Mouse (Mus musculus): ENCODE measurements at regions not wholly inside any gene's neighbourhood (a gene's known extent, or its start where the extent isn't known, plus 50 kb on each side); places are given as distances from the start of the nearest gene placed in this dataset.

- in situ Hi-C loops (cut with MboI, MseI) = loop anchor here (10.0 kb wide), 1 partner anchor 441 kb away; no protein-coding TSS in a partner anchor
Measured at GRCm38 (mm10) chr8:89283105-89284096, 239.4 kb upstream of the Sall1 start.

DNA sequence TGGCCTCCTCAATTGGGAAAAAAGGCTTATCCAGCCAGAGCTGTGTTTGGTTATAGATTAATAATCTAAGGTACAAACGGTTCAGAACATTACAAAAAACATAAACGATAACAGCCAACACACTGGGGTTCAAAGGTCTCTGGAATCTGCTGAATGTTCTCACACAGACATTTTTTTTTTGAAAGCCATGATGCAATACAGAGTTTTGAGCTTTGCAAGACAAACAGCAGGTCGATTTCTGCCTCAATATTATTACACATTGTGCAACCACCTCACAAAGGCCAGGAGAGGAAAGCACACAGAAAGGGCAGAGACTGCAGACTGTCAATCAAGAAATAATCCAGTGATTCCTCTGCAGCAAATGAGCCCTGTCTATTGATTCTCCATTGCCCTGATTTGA, 235.9 kb upstream of the Sall1 start:
- in situ Hi-C loops (cut with MboI, MseI) = loop anchor here (10.0 kb wide), 1 partner anchor 445 kb away; no protein-coding TSS in a partner anchor

- in situ Hi-C loops (cut with MboI, MseI) = no loop called here
Measured at GRCm38 (mm10) chr8:89279142-89279541, 235.2 kb upstream of the Sall1 start.

DNA sequence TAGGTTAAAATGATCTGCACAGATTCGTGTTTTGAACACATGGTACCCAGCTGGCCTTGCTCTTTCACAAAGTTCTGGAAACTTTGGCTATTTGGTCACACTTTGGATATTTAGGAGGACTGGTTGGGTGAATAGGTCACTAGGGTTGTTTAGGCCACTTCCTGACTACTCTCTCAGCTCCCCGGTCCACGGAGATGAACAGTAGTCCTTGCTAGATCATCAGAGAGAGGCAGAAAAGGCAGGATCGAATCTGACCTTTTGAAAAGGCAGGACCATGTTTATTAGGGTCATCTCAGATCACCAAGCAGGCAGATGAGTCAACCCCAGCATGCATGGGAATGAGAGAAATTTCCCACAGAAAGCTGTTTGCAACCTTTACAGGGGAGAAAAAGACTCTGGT, 229.3 kb upstream of the Sall1 start:
- in situ Hi-C loops (cut with MboI, MseI) = no loop called here

- in situ Hi-C loops (cut with MboI, MseI) = no loop called here
Measured at GRCm38 (mm10) chr8:89272381-89272815, 228.4 kb upstream of the Sall1 start.

DNA sequence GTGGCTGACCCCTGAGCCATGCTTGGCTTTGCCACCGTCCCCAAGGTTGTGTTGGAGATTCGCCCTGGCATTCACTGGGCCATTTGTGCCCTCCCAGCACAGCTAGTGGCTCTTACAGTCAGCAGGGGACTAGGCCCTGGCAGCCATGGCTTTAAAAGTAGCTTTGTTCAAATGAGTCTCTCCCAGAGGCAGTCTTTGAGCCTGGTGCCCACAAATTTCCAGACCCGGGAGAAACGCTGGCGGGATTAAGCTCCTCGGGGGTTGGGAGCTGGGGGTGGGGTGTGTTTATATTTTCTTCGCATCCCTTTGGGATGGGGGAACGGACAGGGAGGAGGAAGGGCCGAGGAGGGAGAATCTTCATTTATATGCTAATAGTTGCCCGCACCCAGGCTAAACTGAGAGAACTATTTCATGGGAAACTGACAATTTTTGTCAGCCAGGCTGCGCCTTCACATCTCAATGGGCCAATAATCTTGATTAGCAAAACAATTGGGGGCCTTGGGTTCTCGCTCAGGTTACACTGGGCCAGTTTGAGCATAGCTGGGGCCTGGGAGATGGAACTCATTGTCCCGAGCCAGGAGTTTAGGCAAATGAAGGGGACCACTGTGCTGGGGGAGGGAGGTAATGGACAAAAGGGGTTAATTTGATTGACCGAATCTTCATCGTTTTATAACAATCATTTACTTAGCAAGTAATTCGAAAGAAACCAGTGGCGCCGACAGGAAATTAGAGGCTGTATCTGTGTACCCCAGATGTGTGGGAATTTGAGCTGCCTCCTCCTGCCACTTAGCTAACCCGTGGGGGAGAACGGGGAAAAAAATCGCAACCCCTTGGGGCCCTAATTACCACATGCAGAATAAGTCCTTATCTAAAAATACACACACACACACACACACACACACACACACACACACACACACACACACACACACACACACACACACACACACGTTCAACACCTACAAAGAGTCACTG, 227.7 kb upstream of the Sall1 start:
- in situ Hi-C loops (cut with MboI, MseI) = no loop called here

DNA sequence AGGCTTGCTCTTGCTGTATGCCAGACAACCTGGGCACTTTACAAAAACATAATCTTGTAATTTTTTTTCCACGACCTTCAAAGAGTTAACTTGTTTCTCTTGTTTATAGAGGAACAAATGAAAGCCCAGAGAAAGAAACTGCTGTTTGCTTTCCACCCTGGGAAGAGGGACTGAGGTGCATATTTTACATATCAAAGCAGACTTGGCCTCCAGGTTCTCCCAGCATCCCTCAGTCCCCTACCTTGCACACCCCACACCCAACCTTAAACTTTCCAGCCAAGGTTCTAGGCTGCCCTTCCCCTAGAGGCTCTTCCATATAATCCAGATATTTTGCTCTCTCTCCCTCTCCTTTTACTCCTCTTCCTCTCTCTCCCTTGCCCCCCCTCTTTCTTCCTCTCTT, 226.0 kb upstream of the Sall1 start:
- in situ Hi-C loops (cut with MboI, MseI) = no loop called here

- in situ Hi-C loops (cut with MboI, MseI) = no loop called here
Measured at GRCm38 (mm10) chr8:89261163-89261812, 217.3 kb upstream of the Sall1 start.

DNA sequence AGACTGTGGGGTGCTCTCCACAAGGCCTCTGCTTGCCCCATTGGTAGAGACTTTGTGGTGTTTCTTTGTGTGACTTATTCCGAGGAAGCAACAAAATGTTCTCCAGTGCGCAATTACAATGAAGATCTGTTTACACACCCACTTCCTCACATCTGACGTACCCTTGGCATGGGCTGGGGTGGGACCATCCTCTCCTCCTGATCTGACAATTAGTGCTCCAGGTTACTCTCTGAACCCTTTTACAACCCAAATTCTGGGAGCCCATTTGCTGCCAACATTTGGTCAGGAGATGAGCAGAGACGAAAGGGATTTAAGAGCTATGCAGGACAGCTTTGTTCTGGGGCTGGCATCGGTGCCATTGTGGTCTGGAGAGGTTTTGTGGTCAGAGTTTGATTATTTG, 215.9 kb upstream of the Sall1 start:
- in situ Hi-C loops (cut with MboI, MseI) = no loop called here

GRCm38 (mm10) chr8:89246342-89246741, 202.4 kb upstream of the Sall1 start:
- in situ Hi-C loops (cut with MboI, MseI) = no loop called here

DNA sequence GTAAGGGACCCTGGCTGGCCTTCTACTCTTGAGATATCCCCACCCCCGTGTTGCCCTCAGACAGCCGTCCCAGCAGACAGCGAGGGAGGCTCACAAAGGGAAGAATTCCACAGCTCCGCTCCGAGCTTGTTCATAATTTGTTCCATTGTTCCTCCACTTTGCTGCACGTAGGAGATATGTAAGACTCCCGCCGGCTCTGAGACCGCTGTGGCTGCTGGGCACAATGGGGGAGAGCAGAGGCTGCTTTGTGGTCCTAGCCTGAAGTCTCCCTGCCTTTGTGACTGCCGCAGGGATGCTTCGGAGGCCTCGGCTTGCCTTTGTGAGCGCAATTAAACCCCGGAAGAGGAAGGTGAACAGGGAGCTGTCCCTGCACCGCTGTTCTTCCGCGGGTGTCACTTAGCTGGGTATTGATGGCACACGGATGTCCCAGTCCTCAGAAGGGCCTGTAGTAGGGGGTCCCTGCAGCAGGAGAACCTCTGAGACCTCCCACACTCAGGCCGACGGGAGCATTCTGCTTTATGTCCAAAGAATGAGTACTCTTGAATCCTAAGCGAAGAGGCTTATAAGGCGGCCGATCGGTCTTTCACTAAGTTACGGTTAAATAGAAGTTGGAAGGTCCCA, 201.3 kb upstream of the Sall1 start:
- in situ Hi-C loops (cut with MboI, MseI) = no loop called here

DNA sequence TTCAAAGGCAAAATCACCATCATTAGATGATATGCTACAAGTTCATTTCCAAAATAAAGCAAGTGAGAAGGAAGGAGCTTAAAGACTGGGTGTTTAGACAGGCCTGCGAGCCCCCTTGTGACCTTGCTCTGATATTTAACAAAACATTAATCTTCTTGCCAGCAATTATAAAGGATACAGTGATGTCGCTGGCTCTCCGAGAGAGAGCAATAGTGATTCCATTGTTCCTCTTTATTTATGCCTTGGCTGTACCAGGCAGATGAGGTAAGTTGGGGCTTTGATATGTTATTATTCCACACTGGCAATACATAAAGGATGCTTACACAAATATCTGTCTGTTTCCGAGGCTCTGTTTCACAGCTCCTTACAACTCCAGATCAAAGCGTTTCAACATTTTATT, 197.7 kb upstream of the Sall1 start:
- in situ Hi-C loops (cut with MboI, MseI) = no loop called here

- in situ Hi-C loops (cut with MboI, MseI) = no loop called here
Measured at GRCm38 (mm10) chr8:89239626-89240025, 195.7 kb upstream of the Sall1 start.

- in situ Hi-C loops (cut with MboI, MseI) = no loop called here
Measured at GRCm38 (mm10) chr8:89234041-89234440, 190.1 kb upstream of the Sall1 start.

- in situ Hi-C loops (cut with MboI, MseI) = no loop called here
Measured at GRCm38 (mm10) chr8:89232318-89232717, 188.4 kb upstream of the Sall1 start.

DNA sequence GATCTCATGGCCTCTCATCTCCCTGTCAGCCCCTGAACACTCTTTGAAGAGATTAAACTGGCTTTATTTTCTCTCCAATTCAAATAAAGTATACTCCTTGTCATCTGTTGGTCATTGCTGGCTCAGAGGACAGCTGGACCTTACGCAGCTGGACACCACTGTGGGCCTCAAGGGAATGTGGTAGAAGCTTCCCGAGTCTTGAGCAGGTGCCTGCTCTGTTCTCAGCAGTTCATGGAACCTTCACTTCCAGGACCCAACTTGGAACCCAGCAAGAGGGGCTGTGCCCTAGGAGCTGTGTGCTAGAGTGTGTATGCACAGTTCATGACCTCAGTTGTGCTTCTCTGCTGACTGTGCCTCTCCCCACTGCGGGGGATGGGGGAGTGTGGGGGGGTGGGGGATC, 185.2 kb upstream of the Sall1 start:
- in situ Hi-C loops (cut with MboI, MseI) = no loop called here

DNA sequence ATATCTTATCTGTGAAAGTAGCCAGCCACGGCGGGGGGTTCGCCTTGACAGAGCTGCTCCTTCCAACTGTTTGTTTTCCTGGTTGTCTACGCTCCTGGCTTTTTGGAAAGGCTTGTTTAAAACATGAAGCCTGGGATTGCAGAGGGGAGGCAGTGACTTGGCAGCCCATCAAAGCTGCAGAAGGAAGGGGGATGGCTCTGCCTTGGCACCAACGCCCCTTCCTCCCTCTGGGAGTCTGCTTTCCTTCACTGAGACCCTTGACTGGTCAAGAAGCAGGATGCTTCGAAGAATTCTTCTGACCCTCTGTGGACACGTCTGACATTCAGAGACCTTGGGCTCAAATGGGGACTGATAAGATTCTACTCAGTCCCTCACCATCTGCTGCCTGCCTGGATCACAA, 176.9 kb upstream of the Sall1 start:
- in situ Hi-C loops (cut with MboI, MseI) = no loop called here

DNA sequence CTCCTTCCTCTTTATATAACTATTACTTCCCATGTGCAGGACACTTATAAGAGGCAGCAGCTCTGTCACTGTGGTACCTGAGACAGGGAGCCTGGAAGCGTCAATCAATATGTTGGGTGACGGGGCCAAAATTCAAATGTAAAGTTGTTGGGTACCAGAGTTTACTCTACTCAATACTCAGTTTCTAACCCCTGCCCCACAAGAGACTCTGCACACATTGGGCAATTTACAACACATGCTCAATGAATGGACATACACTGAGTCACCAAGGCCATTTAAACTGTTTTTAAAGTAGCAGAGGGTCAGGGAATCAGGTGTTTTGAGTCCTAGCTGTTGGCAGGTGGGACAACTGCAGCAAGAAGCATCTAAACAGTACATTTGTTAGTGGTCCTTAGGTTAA, 176.4 kb upstream of the Sall1 start:
- in situ Hi-C loops (cut with MboI, MseI) = no loop called here

DNA sequence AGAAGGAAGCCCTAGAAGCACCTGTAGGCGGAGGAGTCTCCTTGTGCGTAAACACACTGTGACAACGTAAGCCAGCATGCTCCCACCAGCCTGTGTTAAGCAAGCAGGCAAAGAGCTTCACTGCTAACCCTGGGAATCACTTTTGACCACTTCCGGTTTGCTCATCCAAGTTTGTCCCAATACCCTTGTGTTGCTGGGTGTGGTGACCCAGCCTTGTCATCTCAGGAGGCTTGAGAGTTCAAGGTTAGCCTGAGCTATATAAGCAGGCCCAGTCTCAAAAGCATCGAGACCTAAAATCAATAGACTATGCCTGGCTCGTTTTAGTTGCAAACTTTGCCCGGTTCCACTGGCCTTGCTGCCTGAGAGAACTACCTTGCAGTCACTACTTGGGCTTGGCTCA, 175.2 kb upstream of the Sall1 start:
- in situ Hi-C loops (cut with MboI, MseI) = loop anchor here (5.0 kb wide), 1 partner anchor 82 kb away; no protein-coding TSS in a partner anchor

- in situ Hi-C loops (cut with MboI, MseI) = loop anchor here (5.0 kb wide), 1 partner anchor 80 kb away; no protein-coding TSS in a partner anchor
Measured at GRCm38 (mm10) chr8:89217689-89218088, 173.7 kb upstream of the Sall1 start.

DNA sequence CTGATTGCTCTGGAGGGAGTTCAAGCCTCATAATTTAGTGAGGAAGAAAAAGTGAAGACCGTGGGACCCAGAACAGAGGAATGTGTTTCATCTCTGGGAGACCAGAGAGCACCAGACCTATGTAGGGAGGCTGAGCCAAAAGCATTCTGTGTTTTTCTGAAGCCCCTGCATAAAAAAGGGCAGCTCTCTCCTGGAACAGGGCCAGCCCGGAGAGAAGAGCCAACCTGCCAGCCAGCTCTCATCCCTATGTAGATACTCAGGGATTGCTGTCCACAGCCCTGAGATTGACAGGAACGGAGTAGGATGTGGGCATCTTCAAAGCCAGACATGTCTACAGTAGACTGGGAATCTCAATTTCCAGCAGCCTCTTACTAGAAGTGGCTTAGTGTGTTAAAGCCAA, 168.0 kb upstream of the Sall1 start:
- in situ Hi-C loops (cut with MboI, MseI) = no loop called here
